Mouse (Mus musculus) embryonic facial prominence, embryonic 13.5 days (tissue): Measurements from ENCODE around the gene Ppp1ca. TPM values are rescaled to one million over a fixed set of nuclear protein-coding genes. Genes with fewer than 3 reads are reported as not detected.
A peak's percentile ranks its signal among the peaks of the same experiment; 100 is the strongest.

Experiments used
- ATAC-seq: fragments of 200-750 bp; cut with Nextera tagmentation; 2 replicates; pipeline ENCODE4 v1.8.0; 2017; ENCODE audit warnings: low read depth; ENCODE audit not compliant: insufficient number of reproducible peaks, insufficient read depth, low FRiP score, low TSS enrichment
- H3K27ac ChIP-seq: fragments of 300-500 bp; sonication (generic); 2 replicates; pipeline ENCODE4 v1.5.1; 2015; ENCODE audit warnings: moderate library complexity, mild to moderate bottlenecking, inconsistent platforms
- H3K27me3 ChIP-seq: fragments of 300-500 bp; sonication (generic); 2 replicates; pipeline ENCODE4 v1.6.1; 2015; ENCODE audit warnings: mild to moderate bottlenecking, inconsistent platforms
- H3K36me3 ChIP-seq: fragments of 300-500 bp; sonication (generic); 2 replicates; pipeline ENCODE4 v1.6.1; 2015; ENCODE audit warnings: mild to moderate bottlenecking, inconsistent platforms
- H3K4me1 ChIP-seq: fragments of 300-500 bp; sonication (generic); 2 replicates; pipeline ENCODE4 v1.6.1; 2015; ENCODE audit warnings: inconsistent platforms
- H3K4me2 ChIP-seq: fragments of 300-500 bp; sonication (generic); 2 replicates; pipeline ENCODE4 v1.6.1; 2015; ENCODE audit warnings: moderate library complexity, mild to moderate bottlenecking, inconsistent platforms
- H3K4me3 ChIP-seq: fragments of 300-500 bp; sonication (generic); 2 replicates; pipeline ENCODE4 v1.5.1; 2015; ENCODE audit warnings: mild to moderate bottlenecking, inconsistent platforms
- H3K9ac ChIP-seq: fragments of 300-500 bp; sonication (generic); 2 replicates; pipeline ENCODE4 v1.6.1; 2015; ENCODE audit warnings: mild to moderate bottlenecking, inconsistent platforms
- H3K9me3 ChIP-seq: fragments of 300-500 bp; sonication (generic); 2 replicates; pipeline ENCODE4 v1.6.1; 2016; ENCODE audit warnings: inconsistent platforms
- WGBS: fragments of 180-500 bp; shearing (Covaris S2); methylation state at CpG from one replicate; pipeline ENCODE4 v1.1.7; 2015; ENCODE audit warnings: mixed read lengths; 5-methylcytosine and 5-hydroxymethylcytosine counted together
- polyA plus RNA-seq: library from polyadenylated mRNA; unstranded; fragments of >200 nt; fragmentation: Nextera tagmentation; extraction: Ambion mirVana; gene quantifications from 2 replicates; pipeline ENCODE4 v1.2.1, GENCODE M21; 2015

Gene Ppp1ca
- 788 and 789 TPM in 2 replicates for polyA plus RNA-seq

DNA sequence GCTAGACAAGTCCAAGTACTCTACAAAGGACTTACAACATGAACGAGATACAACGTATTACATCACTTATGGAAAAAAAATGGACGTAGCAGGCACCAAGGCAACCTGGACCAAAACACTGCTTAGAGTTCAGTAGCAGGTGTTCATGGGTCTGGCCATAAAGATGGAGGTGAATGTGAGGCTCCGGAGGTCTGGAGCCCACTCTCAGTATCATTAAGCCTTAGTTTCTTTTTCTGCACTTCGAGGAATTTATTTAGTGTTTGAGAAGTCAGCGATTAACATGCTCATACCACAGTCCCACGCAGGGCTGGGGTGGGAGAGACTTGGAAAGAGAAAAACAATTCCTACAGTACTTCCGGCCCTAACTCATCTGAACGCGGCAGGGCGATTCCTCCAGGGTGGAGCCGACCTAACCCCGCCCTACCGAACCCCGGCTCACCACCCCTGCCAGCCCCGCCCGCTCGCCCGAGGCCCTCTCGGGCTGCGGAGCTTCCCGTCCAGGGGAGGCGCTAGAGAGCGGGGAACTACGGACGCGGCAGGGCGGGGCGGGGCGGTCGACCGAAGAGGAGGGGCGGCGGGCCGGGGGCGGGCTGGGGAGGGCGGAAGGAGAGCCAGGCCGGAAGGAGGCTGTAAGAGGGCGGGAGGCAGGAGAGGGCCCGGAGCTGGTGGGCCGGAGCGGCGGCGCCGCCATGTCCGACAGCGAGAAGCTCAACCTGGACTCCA, at the start of gene Ppp1ca:
Gene Ppp1ca (plus strand): TSS at position 538 of the 723 bp plus-strand sequence.
- no peaks in the 10 kb centered on the region for H3K27me3 ChIP-seq
- H3K27ac ChIP-seq, result peak within 1 kb of the TSS; percentile 93
- H3K36me3 ChIP-seq, result peaks cover 36% of the 10 kb centered on the region
- 7% methylated on average over 43 of the region's 47 CpGs for WGBS
- peak; percentile 88 for ATAC-seq
- peak within 1 kb of the TSS; percentile 99 for H3K9ac ChIP-seq
- peaks cover 36% of the 10 kb centered on the region for H3K4me1 ChIP-seq
- H3K4me3 ChIP-seq, result peak within 1 kb of the TSS; percentile 89
- peak within 1 kb of the TSS; percentile 95 for H3K4me2 ChIP-seq
- H3K9me3 ChIP-seq, result no peaks in the 10 kb centered on the region

DNA sequence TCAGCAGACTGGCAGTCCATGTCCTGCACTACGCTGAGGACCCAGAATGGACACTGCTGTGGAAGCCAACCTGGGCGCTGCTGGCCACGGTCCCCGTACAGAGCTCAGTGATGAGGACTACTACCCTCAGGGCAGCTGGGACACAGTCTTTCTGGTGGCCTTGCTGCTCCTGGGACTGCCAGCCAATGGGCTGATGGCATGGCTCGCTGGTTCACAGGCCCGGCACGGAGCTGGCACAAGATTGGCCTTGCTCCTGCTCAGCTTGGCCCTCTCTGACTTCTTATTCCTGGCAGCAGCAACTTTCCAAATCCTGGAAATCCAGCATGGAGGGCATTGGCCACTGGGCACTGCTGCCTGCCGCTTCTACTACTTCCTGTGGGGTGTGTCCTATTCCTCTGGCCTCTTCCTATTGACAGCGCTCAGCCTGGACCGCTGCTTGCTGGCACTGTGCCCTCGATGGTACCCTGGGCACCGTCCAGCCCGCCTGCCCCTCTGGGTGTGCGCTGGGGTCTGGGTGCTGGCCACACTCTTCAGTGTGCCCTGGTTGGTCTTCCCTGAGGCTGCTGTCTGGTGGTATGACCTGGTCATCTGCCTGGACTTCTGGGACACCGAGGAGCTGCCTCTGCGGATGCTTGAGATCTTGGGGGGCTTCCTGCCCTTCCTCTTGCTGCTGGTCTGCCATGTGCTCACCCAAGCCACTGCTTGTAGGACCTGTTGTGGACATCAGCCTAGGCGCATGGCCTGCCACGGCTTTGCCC, 49.3 kb upstream of the Ppp1ca start:
- no peak for ATAC-seq
- Histone ChIP-seq H3K9me3 (no peaks in the 10 kb centered on the region), H3K4me3 (no peak overlapping the region), H3K4me2 (no peak overlapping the region), H3K9ac (no peak overlapping the region), H3K27me3 (no peaks in the 10 kb centered on the region), H3K4me1 (no peaks in the 10 kb centered on the region), H3K27ac (no peak overlapping the region), H3K36me3 (no peaks in the 10 kb centered on the region)
- WGBS, result 88% methylated on average over 18 of the region's 18 CpGs

DNA sequence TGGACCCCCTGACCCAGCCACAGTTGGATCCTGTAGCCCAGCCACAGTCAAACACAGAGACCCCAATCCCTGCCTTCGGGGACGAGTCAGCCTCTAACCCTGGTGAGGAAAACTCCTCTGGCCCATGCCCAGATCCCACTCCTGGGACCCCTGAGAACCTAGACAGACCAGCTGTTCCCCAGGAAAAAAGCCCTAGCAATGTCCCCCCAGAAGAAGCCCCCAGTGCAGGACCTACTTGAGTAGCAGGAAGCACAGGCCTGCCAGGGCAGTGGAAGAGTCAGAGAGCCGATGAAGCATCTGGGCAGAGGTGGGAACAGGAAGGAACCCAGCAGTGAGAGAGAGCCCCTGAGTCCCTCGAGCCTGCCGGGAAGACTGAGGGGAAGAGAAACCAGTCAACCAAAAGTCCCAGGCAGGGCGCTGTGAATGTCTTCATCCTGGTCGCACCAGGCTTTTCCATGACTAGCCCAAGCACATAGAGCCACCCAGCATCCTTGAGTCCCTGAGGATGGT, 48.1 kb upstream of the Ppp1ca start, which contains the start of gene Cabp4:
Gene Cabp4 (minus strand): TSS at position 275 of the 510 bp plus-strand sequence.
- Histone ChIP-seq H3K4me1 (peaks cover 7% of the 10 kb centered on the region; the same call in 1 of the 2 replicates), H3K9ac (no peak within 1 kb of the TSS; the same call in 1 of the 2 replicates), H3K4me3 (no peak within 1 kb of the TSS), H3K36me3 (no peaks in the 10 kb centered on the region), H3K9me3 (no peaks in the 10 kb centered on the region), H3K27ac (no peak within 1 kb of the TSS), H3K4me2 (no peak within 1 kb of the TSS), H3K27me3 (no peaks in the 10 kb centered on the region)
- no peak for ATAC-seq
- WGBS, result 85% methylated on average over 7 of the region's 7 CpGs

DNA sequence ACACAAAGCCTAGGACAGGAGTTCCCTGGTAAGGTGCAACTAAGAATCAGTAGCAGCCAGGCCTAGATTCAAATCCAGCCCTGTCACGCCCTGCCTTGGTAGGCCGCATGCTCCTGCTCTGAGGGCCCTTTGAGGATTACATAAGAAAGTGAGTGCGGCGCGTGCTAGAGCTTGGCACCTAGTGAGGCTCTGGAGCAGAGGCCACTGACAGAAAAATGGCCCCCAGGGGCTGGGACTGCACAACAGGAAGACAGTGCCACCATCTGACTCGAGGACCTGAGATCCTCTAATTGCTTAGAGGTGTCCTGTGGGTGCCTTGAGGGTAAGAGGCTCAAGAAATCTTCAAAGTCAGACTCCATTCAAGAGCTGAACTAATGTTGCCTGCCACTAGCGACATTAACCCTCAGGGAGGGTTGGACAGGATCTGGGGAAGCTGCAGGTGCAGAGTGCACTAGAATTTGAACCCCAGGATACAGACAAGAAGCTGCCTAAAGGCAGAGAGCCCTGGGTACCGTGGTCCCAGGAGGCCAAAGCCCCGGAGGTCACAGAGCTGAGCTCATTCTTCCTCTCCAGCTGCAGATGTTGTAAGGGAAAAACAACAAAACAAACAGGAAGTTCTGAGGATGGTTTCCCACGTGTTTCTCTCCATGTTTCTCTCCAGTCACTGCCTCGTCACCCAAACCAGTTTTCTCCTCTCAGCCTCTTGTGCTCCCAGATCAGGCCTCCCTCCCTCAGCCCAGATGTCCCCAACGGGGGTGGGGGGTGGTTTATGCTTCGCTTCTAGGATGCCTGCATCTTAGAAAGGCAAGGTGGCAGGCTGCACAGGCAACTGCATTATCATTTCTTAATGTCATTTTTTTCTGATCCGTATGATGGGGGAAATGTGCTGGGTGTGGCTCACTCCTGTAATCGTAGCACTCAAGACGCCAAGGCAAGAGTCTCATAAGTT, 47.0 kb upstream of the Ppp1ca start:
- Histone ChIP-seq H3K27ac (no peak overlapping the region), H3K4me3 (no peak overlapping the region), H3K9me3 (no peaks in the 10 kb centered on the region), H3K9ac (no peak overlapping the region), H3K27me3 (no peaks in the 10 kb centered on the region), H3K36me3 (peaks cover 5% of the 10 kb centered on the region; the same call in 1 of the 2 replicates), H3K4me1 (peaks cover 17% of the 10 kb centered on the region), H3K4me2 (no peak overlapping the region)
- no peak for ATAC-seq
- 72% methylated on average over 16 of the region's 16 CpGs for WGBS

DNA sequence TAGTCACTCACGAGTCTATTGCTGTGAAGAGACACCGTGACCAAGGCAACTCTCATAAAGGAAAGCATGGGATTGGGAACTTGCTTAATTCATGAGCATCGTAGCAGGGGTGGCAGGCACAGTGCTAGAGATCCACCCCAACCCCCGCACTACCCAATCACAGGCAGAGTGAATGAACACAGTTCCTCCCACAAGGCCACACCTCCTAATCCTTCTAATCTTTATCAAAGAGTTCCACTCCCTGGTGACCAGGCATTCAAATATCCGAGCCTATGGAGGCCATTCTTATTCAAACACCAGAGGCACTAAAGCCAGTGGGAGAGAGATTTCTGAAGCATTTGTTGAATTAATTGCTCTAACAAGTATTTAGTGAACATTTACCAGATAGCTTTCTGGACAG, 45.9 kb upstream of the Ppp1ca start:
- no peak overlapping the region for H3K4me3 ChIP-seq
- H3K9me3 ChIP-seq, result no peaks in the 10 kb centered on the region
- H3K36me3 ChIP-seq, result peaks cover 16% of the 10 kb centered on the region
- H3K4me1 ChIP-seq, result peaks cover 24% of the 10 kb centered on the region
- H3K27ac ChIP-seq, result no peak overlapping the region
- WGBS, result 89% methylated on average over 5 of the region's 5 CpGs
- no peak overlapping the region for H3K9ac ChIP-seq
- H3K4me2 ChIP-seq, result no peak overlapping the region
- no peaks in the 10 kb centered on the region for H3K27me3 ChIP-seq
- ATAC-seq, result no peak

DNA sequence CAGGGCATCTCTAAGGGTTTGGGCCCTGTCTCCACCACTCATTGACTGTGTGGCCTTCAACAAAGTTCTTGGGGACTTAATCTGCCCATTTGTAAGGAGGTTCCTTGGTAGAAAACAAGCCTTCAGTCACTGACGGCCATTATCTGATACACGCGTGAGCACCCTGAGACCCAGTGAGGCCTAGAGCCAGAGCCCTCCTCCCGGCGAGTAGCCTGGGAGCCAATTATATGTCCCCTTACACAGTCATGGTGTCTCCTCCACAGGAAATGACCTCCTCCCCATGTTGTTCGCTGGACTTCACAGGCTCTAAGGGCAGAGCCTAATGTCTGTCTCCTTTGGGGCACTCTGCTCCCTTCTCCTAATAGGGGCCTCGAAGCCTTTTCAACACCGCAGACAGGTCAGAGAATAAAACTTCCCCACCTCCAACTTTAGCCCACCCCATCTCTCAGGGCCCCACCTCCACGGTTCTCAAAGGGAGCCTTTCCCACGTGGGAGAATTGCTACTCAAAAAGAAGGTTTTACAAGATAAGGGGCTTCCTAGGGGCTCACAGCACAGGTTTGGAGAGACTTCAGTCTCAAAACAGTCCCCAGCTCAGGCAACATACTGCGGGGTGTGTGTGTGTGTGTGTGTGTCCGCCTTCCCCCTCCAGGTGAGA, 45.4 kb upstream of the Ppp1ca start:
- Histone ChIP-seq H3K4me3 (no peak overlapping the region), H3K9me3 (no peaks in the 10 kb centered on the region), H3K36me3 (peaks cover 21% of the 10 kb centered on the region), H3K4me2 (no peak overlapping the region), H3K27ac (no peak overlapping the region), H3K27me3 (no peaks in the 10 kb centered on the region), H3K9ac (no peak overlapping the region), H3K4me1 (peaks cover 24% of the 10 kb centered on the region)
- WGBS, result 61% methylated on average over 12 of the region's 12 CpGs
- ATAC-seq, result no peak

DNA sequence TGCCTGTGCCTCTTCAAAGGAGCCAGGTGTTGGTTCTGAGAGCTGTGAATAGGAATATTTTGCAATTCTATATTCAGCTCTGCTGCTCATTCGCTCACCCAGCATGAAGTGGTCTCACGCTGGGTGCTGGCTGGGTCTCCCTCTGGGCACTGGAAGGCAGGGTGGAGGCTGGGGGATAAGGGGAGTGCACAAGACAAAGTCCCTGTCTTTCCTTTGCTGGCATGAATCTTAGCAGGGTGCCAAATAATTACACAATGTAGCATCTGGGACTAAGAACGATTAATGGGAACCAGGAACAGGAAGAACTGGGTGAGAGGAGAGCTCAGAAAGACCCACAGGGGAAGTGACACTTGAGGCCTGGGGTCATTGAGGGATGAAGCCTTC, 44.9 kb upstream of the Ppp1ca start:
- no peaks in the 10 kb centered on the region for H3K9me3 ChIP-seq
- no peak for ATAC-seq
- H3K4me2 ChIP-seq, result no peak overlapping the region
- H3K9ac ChIP-seq, result no peak overlapping the region
- no peaks in the 10 kb centered on the region for H3K27me3 ChIP-seq
- H3K27ac ChIP-seq, result no peak overlapping the region
- 43% methylated on average over 3 of the region's 3 CpGs for WGBS
- no peak overlapping the region for H3K4me3 ChIP-seq
- peaks cover 24% of the 10 kb centered on the region for H3K36me3 ChIP-seq
- peaks cover 24% of the 10 kb centered on the region for H3K4me1 ChIP-seq

DNA sequence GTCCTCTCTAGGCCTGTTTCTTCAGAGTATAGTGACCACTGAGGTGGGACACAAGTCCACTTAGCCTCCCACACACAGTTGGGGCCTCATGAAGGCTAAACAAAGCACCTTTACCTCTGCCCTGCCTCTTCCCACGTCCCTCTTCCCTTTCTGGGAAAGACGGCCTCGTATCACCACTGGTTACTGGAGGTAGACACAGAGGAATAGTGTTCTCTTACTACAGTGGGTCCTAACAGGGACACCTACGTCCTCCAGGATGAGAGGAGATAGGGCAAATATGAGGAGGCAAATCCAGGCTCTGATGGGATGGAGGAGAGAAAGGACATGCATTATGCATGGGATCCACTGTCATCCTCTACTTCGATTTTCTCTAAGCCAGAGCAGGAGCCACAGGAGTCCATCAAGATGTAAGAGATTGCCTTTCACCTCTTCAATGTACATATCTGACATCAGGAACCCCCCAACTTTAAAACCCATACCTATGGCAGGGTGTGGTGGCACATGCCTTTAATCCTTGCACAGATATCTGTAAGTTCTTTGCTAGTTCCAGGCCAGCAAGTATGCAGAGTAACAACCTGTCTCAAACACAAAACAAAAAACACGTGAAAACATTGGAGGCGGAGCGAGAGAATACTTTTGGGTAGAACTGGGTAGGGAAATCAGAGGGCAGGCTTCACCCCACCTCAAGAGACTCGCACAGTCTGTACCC, 43.9 kb upstream of the Ppp1ca start:
- H3K4me3 ChIP-seq, result peak overlapping the region; percentile 87
- H3K27me3 ChIP-seq, result no peaks in the 10 kb centered on the region
- peaks cover 24% of the 10 kb centered on the region for H3K4me1 ChIP-seq
- peak overlapping the region; percentile 89 for H3K9ac ChIP-seq
- WGBS, result 35% methylated on average over 9 of the region's 9 CpGs
- H3K36me3 ChIP-seq, result peaks cover 34% of the 10 kb centered on the region
- H3K4me2 ChIP-seq, result peak overlapping the region; percentile 89
- H3K27ac ChIP-seq, result no peak overlapping the region; the same call in 1 of the 2 replicates
- ATAC-seq, result no peak
- no peaks in the 10 kb centered on the region for H3K9me3 ChIP-seq

DNA sequence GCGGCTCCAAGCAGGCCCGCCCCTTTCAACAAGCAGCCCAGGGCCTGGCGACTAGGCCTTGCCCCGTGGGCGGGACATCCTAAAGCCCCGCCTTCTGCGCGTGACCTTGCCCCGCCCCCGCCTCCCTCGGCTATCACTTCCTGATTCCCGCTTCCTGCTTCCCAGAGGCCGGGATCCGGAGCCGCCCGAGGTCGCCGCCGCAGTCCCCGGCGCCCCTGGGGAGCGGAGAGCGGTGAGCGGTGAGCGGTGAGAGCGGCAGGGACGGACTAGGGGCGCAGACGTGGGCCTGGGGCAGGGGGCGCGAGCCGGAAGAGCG, 43.4 kb upstream of the Ppp1ca start, which contains the start of gene Coro1b:
Gene Coro1b (plus strand): TSS at position 129 of the 316 bp plus-strand sequence.
- Histone ChIP-seq H3K9me3 (no peaks in the 10 kb centered on the region), H3K4me1 (peaks cover 24% of the 10 kb centered on the region), H3K4me3 (peak within 1 kb of the TSS; percentile 87), H3K27ac (peak within 1 kb of the TSS; percentile 72), H3K4me2 (peak within 1 kb of the TSS; percentile 89), H3K27me3 (no peaks in the 10 kb centered on the region), H3K9ac (peak within 1 kb of the TSS; percentile 89), H3K36me3 (peaks cover 39% of the 10 kb centered on the region)
- under 1% methylated on average over 29 of the region's 33 CpGs for WGBS
- ATAC-seq, result peak; percentile 92

DNA sequence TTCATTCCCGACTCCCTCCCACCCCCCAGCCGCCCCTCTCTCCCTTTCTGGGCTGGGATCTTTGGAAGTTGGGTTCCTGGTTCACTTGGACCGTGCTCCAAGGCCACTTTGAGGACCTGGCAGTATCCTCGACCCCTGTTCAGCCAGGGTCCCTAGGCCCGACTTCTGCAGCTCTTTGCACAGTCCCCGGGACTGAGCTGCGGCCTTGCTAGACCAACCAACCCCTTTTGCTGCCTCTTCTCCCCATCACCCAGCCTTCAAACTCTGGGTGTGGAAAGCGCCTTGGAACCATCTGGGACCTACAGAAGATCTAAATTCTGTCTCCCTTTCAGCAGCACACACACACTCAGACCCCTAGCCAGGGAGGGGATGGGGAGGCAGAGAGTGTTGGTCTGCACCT, 43.0 kb upstream of the Ppp1ca start:
- no peaks in the 10 kb centered on the region for H3K27me3 ChIP-seq
- H3K4me1 ChIP-seq, result peaks cover 24% of the 10 kb centered on the region
- ATAC-seq, result no peak
- no peaks in the 10 kb centered on the region for H3K9me3 ChIP-seq
- H3K9ac ChIP-seq, result peak overlapping the region; percentile 89
- WGBS, result 6% methylated on average over 6 of the region's 8 CpGs
- peak overlapping the region; percentile 89 for H3K4me2 ChIP-seq
- H3K4me3 ChIP-seq, result peak overlapping the region; percentile 87
- peak overlapping the region; percentile 72 for H3K27ac ChIP-seq
- peaks cover 43% of the 10 kb centered on the region for H3K36me3 ChIP-seq
